9 mouse cellular contexts compared by ENCODE assay signal in the genomic region with DNA sequence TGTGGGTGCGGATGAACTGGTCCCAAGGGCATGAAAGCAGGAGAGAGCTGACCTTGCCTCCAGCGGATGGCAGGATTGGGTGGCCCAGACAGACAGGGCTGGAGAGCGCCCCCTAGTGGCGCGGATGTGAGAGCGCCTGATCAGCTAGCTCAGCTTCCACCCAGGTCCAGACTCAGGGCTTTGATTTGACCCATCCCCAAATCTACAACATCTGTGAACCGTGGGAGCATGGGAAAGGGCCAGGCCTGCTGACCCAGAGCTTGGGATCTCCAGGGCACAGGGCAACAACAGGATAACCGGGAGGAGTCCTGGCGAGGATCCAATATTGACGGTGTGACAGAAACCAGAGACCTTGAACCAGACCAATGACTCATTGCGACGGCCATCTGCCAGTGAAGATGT.
A peak's percentile ranks its signal among the peaks of the same experiment; 100 is the strongest.
DNase-seq lines count a peak whose midpoint lies in the region; ATAC-seq and TF ChIP-seq lines count a peak whose summit lies in the region.
"Had no signal": no experiment of that assay in that cellular context is flagged by ENCODE, and none has a peak within 500 bp of the region (broad histone marks: within the 10 kb centered on the region; RNA-seq: fewer than 3 reads in every experiment).

No protein-coding gene starts in this region.

- 22% methylated on average over 12 of the region's 12 CpGs for WGBS in liver, embryonic 11.5 days
- 11% methylated on average over 12 of the region's 12 CpGs for WGBS in heart, embryonic 16.5 days
- 16% methylated on average over 12 of the region's 12 CpGs for WGBS in liver, embryonic 13.5 days (ENCODE audit: insufficient replicate concordance)

- TF ChIP-seq POLR2A in cortical plate, adult 2 months (IDR thresholded peaks at IDR 0.05; ENCODE audit: extremely low read depth, insufficient read depth, low read length), result no peak

- H3K9me3 ChIP-seq in liver, embryonic 11.5 days (ENCODE audit: control insufficient read depth, low read length), result no peaks in the 10 kb centered on the region
- H3K9me3 ChIP-seq in heart, embryonic 16.5 days (replicated peaks; ENCODE audit: control insufficient read depth, low read length), result no peaks in the 10 kb centered on the region
- H3K9me3 ChIP-seq in liver, embryonic 13.5 days (replicated peaks), result no peaks in the 10 kb centered on the region
- H3K9me3 ChIP-seq: embryonic facial prominence, embryonic 12.5 days had no signal

- no peaks in the 10 kb centered on the region for H3K36me3 ChIP-seq in liver, embryonic 11.5 days (ENCODE audit: control insufficient read depth, insufficient read depth, low read length)
- H3K36me3 ChIP-seq in heart, embryonic 16.5 days (ENCODE audit: control insufficient read depth, insufficient read depth), result no peaks in the 10 kb centered on the region
- no peaks in the 10 kb centered on the region for H3K36me3 ChIP-seq in liver, embryonic 13.5 days
- H3K36me3 ChIP-seq: embryonic facial prominence, embryonic 12.5 days had no signal

- H3K27ac ChIP-seq in liver, embryonic 11.5 days (ENCODE audit: low read depth, low read length), result no peak overlapping the region
- H3K27ac ChIP-seq in cortical plate, adult 2 months (ENCODE audit: insufficient read depth, low read length), result no peak overlapping the region
- H3K27ac ChIP-seq in heart, embryonic 16.5 days (ENCODE audit: low read length), result no peak overlapping the region
- no peak overlapping the region for H3K27ac ChIP-seq in liver, embryonic 13.5 days
- H3K27ac ChIP-seq: embryonic facial prominence, embryonic 12.5 days had no signal

- TF ChIP-seq CTCF in cortical plate, adult 2 months (IDR thresholded peaks at IDR 0.05; ENCODE audit: extremely low read depth, insufficient read depth, low read length), result peak; percentile 51

- peaks cover 3% of the 10 kb centered on the region; the same call in 1 of the 2 replicates for H3K4me1 ChIP-seq in liver, embryonic 11.5 days (replicated peaks; ENCODE audit: control insufficient read depth, insufficient read depth, low read length)
- H3K4me1 ChIP-seq in cortical plate, adult 2 months (ENCODE audit: control insufficient read depth, insufficient read depth, low read length), result peaks cover 3% of the 10 kb centered on the region
- peaks cover 13% of the 10 kb centered on the region for H3K4me1 ChIP-seq in heart, embryonic 16.5 days (ENCODE audit: control insufficient read depth, insufficient read depth, low read length)
- H3K4me1 ChIP-seq in liver, embryonic 13.5 days (replicated peaks), result peaks cover 14% of the 10 kb centered on the region; the same call in 1 of the 2 replicates

- DNase-seq in liver (peak; percentile 61), ZHBTc4 (ENCODE audit: low read depth, low spot score) (peak; percentile 90)
- DNase-seq in liver, embryonic 11.5 days (ENCODE audit: low spot score), result no peak
- peak; percentile 16 for DNase-seq in liver, embryonic 13.5 days
- DNase-seq in retina, embryonic 14.5 days (ENCODE audit: low spot score), result peak; percentile 75
- DNase-seq in layer of hippocampus, postnatal 36 days, result no peak

- H3K27me3 ChIP-seq in liver, embryonic 11.5 days (replicated peaks; ENCODE audit: control insufficient read depth, insufficient read depth, low read length), result peaks cover 35% of the 10 kb centered on the region
- peaks cover 26% of the 10 kb centered on the region for H3K27me3 ChIP-seq in heart, embryonic 16.5 days (ENCODE audit: control insufficient read depth, insufficient read depth, low read length)
- peaks cover 37% of the 10 kb centered on the region for H3K27me3 ChIP-seq in liver, embryonic 13.5 days

- H3K4me2 ChIP-seq in liver, embryonic 11.5 days, result no peak overlapping the region
- H3K4me2 ChIP-seq in heart, embryonic 16.5 days (ENCODE audit: low read depth, low read length), result no peak overlapping the region
- no peak overlapping the region for H3K4me2 ChIP-seq in liver, embryonic 13.5 days
- H3K4me2 ChIP-seq: embryonic facial prominence, embryonic 12.5 days had no signal

- H3K9ac ChIP-seq in liver, embryonic 11.5 days (ENCODE audit: low read depth, low read length), result no peak overlapping the region
- no peak overlapping the region for H3K9ac ChIP-seq in heart, embryonic 16.5 days (ENCODE audit: low read length)
- no peak overlapping the region for H3K9ac ChIP-seq in liver, embryonic 13.5 days
- H3K9ac ChIP-seq: embryonic facial prominence, embryonic 12.5 days had no signal

- no peak; the same call in 1 of the 2 replicates for ATAC-seq in liver, embryonic 11.5 days (replicated peaks; ENCODE audit: low FRiP score)
- ATAC-seq in heart, embryonic 16.5 days (replicated peaks; ENCODE audit: extremely low read depth, insufficient read depth, low FRiP score), result peak; percentile 49
- ATAC-seq in liver, embryonic 13.5 days (ENCODE audit: low read depth), result peak; percentile 43

- H3K4me3 ChIP-seq in liver, embryonic 11.5 days (ENCODE audit: low read depth, low read length), result no peak overlapping the region
- H3K4me3 ChIP-seq in cortical plate, adult 2 months (ENCODE audit: insufficient read depth, low read length), result no peak overlapping the region
- H3K4me3 ChIP-seq in heart, embryonic 16.5 days (ENCODE audit: low read length), result no peak overlapping the region
- H3K4me3 ChIP-seq in liver, embryonic 13.5 days (replicated peaks), result no peak overlapping the region
- H3K4me3 ChIP-seq: embryonic facial prominence, embryonic 12.5 days had no signal

Comparison
In these comparisons a context has a peak if more than half of its experiments do, and no peak if none do; other contexts are left out.
1. DNase-seq: peak in liver (single experiment), ZHBTc4 (single experiment), liver, embryonic 13.5 days (single experiment) and retina, embryonic 14.5 days (single experiment); none in liver, embryonic 11.5 days (single experiment) and layer of hippocampus, postnatal 36 days (0 of 2).